11 mouse cellular contexts compared by ENCODE assay signal in the genomic region with DNA sequence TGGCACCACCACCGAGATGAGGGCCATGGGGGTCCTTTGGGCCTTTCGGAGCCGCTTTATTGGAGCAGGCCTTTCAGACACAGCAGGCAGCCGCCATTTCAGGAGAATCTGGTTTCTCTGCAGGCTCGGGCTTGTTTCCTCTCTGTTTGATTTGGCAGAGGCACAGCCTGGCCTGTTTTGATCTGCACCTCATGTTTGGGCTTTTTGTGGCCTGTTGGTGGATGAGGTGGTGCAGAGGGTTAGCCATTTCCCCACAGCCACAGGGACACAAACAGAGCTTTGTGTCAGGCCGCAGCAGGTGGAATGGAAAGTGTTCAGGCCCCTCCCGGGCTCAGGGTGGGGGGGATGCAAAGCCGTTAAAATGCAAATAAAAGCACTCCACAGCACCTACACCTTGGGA. TPM values are rescaled to one million over a fixed set of nuclear protein-coding genes. Genes with fewer than 3 reads are reported as not detected.
A peak's percentile ranks its signal among the peaks of the same experiment; 100 is the strongest.
DNase-seq lines count a peak whose midpoint lies in the region; ATAC-seq lines count a peak whose summit lies in the region.
"Had no signal": no experiment of that assay in that cellular context is flagged by ENCODE, and none has a peak within 500 bp of the region (broad histone marks: within the 10 kb centered on the region; RNA-seq: fewer than 3 reads in every experiment).

No protein-coding gene starts in this region.

- H3K27me3 ChIP-seq in forebrain, embryonic 13.5 days, result no peaks in the 10 kb centered on the region
- H3K27me3 ChIP-seq in limb, embryonic 12.5 days, result no peaks in the 10 kb centered on the region
- H3K27me3 ChIP-seq in heart, embryonic 12.5 days (replicated peaks), result 0 out of 2 replicates have a peak, but pooled peaks cover 3% of the 10 kb centered on the region
- H3K27me3 ChIP-seq: liver, embryonic 15.5 days had no signal

- WGBS in forebrain, embryonic 13.5 days, result 31% methylated on average over 8 of the region's 8 CpGs
- 13% methylated on average over 8 of the region's 8 CpGs for WGBS in limb, embryonic 12.5 days
- 55% methylated on average over 8 of the region's 8 CpGs for WGBS in heart, embryonic 12.5 days

- no peaks in the 10 kb centered on the region for H3K36me3 ChIP-seq in forebrain, embryonic 13.5 days (ENCODE audit: poor library complexity, severe bottlenecking)
- H3K36me3 ChIP-seq in limb, embryonic 12.5 days, result no peaks in the 10 kb centered on the region
- H3K36me3 ChIP-seq in heart, embryonic 12.5 days, result no peaks in the 10 kb centered on the region
- H3K36me3 ChIP-seq: liver, embryonic 15.5 days had no signal

- no peaks in the 10 kb centered on the region for H3K9me3 ChIP-seq in forebrain, embryonic 13.5 days (replicated peaks)
- H3K9me3 ChIP-seq in limb, embryonic 12.5 days, result no peaks in the 10 kb centered on the region
- H3K9me3 ChIP-seq in heart, embryonic 12.5 days (replicated peaks), result no peaks in the 10 kb centered on the region
- H3K9me3 ChIP-seq: liver, embryonic 15.5 days had no signal

- H3K27ac ChIP-seq in forebrain, embryonic 13.5 days, result peak overlapping the region; percentile 51
- peak overlapping the region; percentile 92 for H3K27ac ChIP-seq in limb, embryonic 12.5 days
- no peak overlapping the region for H3K27ac ChIP-seq in heart, embryonic 12.5 days (ENCODE audit: poor library complexity, severe bottlenecking)
- H3K27ac ChIP-seq: liver, embryonic 15.5 days had no signal

- 0 out of 2 replicates have a peak, but pooled peaks have one; percentile 23 for ATAC-seq in forebrain, embryonic 13.5 days
- peak; percentile 76 for ATAC-seq in limb, embryonic 12.5 days (ENCODE audit: insufficient number of reproducible peaks, insufficient read depth, low FRiP score, low TSS enrichment, low read depth)
- ATAC-seq in erythroid progenitor cell, adult 5-6 weeks (replicated peaks; ENCODE audit: low FRiP score, poor library complexity, severe bottlenecking), result no peak
- ATAC-seq in heart, embryonic 12.5 days (ENCODE audit: insufficient number of reproducible peaks, low FRiP score), result no peak

- no peak overlapping the region; the same call in 1 of the 2 replicates for H3K9ac ChIP-seq in forebrain, embryonic 13.5 days
- 0 out of 2 replicates have a peak overlapping the region, but pooled peaks have one; percentile 1 for H3K9ac ChIP-seq in limb, embryonic 12.5 days (replicated peaks)
- no peak overlapping the region for H3K9ac ChIP-seq in heart, embryonic 12.5 days
- H3K9ac ChIP-seq: liver, embryonic 15.5 days had no signal

- DNase-seq in urinary bladder, postnatal 14 days (ENCODE audit: low spot score), result peak; percentile 62
- DNase-seq in urinary bladder, postnatal 25 days (ENCODE audit: low spot score), result no peak
- DNase-seq in adrenal gland, adult (ENCODE audit: inconsistent age in 2 of 2, low spot score in 1 of 2), result no peak
- DNase-seq: heart, postnatal 10 days; layer of hippocampus, adult 9-11 months; thymus, postnatal 36 days had no signal

- H3K4me2 ChIP-seq in forebrain, embryonic 13.5 days, result no peak overlapping the region
- 0 out of 2 replicates have a peak overlapping the region, but pooled peaks have one; percentile 6 for H3K4me2 ChIP-seq in limb, embryonic 12.5 days
- H3K4me2 ChIP-seq in heart, embryonic 12.5 days, result no peak overlapping the region
- H3K4me2 ChIP-seq: liver, embryonic 15.5 days had no signal

- peaks cover 24% of the 10 kb centered on the region for H3K4me1 ChIP-seq in forebrain, embryonic 13.5 days
- peaks cover 70% of the 10 kb centered on the region for H3K4me1 ChIP-seq in limb, embryonic 12.5 days (replicated peaks)
- peaks cover 18% of the 10 kb centered on the region for H3K4me1 ChIP-seq in heart, embryonic 12.5 days (replicated peaks)

- no peak overlapping the region for H3K4me3 ChIP-seq in forebrain, embryonic 13.5 days
- H3K4me3 ChIP-seq in limb, embryonic 12.5 days (replicated peaks), result no peak overlapping the region
- no peak overlapping the region for H3K4me3 ChIP-seq in heart, embryonic 12.5 days
- H3K4me3 ChIP-seq: liver, embryonic 15.5 days had no signal

RNA-seq across cellular contexts. Expression of gene Clmn, which starts 36.4 kb away (rescaled TPM):
- polyA plus RNA-seq in forebrain, embryonic 13.5 days (2015; fragmentation: Nextera tagmentation; extraction: Ambion mirVana), result 0.75 and 0.83 TPM in 2 replicates
- 4.8 and 5.2 TPM in 2 replicates for polyA plus RNA-seq in limb, embryonic 12.5 days (2016; fragmentation: Nextera tagmentation; extraction: Ambion mirVana)
- total RNA-seq in erythroid progenitor cell, adult 5-6 weeks (2015; ENCODE audit: low replicate concordance), result not detected in 2 replicates
- not detected in 2 replicates for total RNA-seq in erythroid progenitor cell, adult 5-6 weeks (2017; ENCODE audit: low replicate concordance)
- polyA plus RNA-seq in heart, embryonic 12.5 days (2016; fragmentation: Nextera tagmentation; extraction: Ambion mirVana), result 0.56 and 1.3 TPM in 2 replicates

Comparison
In these comparisons a context has a peak if more than half of its experiments do, and no peak if none do; other contexts are left out.
1. ATAC-seq: peak in forebrain, embryonic 13.5 days (single experiment) and limb, embryonic 12.5 days (single experiment); none in erythroid progenitor cell, adult 5-6 weeks (single experiment) and heart, embryonic 12.5 days (single experiment).